Mouse (Mus musculus): ENCODE measurements around the gene Napepld.

DNA sequence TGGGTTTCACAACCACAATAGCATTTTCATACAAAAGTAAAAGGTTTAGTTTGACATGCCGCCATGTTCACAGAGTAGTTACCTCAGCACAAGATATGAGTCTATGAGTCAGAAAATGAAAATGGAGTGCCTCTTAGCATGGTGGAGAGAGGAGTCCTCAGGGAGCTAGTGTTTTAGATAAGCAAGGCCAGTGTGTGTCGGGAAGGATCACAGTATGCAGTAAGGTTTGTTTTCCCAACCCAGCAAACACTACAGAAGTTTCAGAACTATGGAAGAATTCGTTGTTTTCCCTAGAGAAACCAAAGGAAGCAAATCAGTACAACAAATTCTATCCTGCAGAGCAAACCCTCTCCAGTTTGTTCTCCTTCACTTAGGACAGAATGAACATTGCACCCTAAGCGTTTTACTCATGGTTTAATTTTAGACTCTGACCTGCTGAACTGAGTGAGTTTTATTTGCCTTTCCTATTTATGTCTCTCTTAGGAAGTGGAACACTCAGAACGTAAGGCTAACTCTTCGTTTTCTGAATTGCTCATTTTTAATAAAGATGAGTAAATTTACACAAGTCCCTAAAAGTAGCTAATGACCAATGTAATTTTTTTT lies 1.8 kb upstream of the Napepld start:
- TF ChIP-seq ZNF384 (IDR thresholded peaks at IDR 0.05; ENCODE audit: low read depth, low read length) (no peak), CHD2 (IDR thresholded peaks at IDR 0.05; ENCODE audit: low read depth, low read length) (no peak), HCFC1 (IDR thresholded peaks at IDR 0.05; ENCODE audit: borderline replicate concordance, insufficient read depth, low read length) (no peak), MAFK (IDR thresholded peaks at IDR 0.05; ENCODE audit: insufficient read depth, low read depth, low read length) (no peak), ZC3H11A (IDR thresholded peaks at IDR 0.05; ENCODE audit: borderline replicate concordance, low read depth, low read length) (no peak)

Data from ES-E14 (cell line).